8 mouse cellular contexts compared by ENCODE assay signal in genomic region chr19:5728631-5729443, GRCm38 (mm10). TPM values are rescaled to one million over a fixed set of nuclear protein-coding genes. Genes with fewer than 3 reads are reported as not detected.
DNase-seq lines count a peak whose midpoint lies in the region; ATAC-seq and TF ChIP-seq lines count a peak whose summit lies in the region.

No protein-coding gene starts in this region.

- TF ChIP-seq CTCF in lung, embryonic 14.5 days (IDR thresholded peaks at IDR 0.05; ENCODE audit: low read depth) = no peak

- no peaks in the 10 kb centered on the region for H3K9me3 ChIP-seq in ES-E14 (ENCODE audit: control insufficient read depth, insufficient read depth, low read depth, low read length)
- H3K9me3 ChIP-seq in heart, embryonic 12.5 days (replicated peaks) = no peaks in the 10 kb centered on the region
- H3K9me3 ChIP-seq in lung, embryonic 14.5 days (ENCODE audit: low read depth, low read length) = no peaks in the 10 kb centered on the region

- H3K27ac ChIP-seq in ES-E14 (ENCODE audit: insufficient read depth, low read depth, low read length, poor library complexity, severe bottlenecking) = no peak overlapping the region
- H3K27ac ChIP-seq in heart, embryonic 12.5 days (ENCODE audit: poor library complexity, severe bottlenecking) = peak overlapping the region; percentile 81
- H3K27ac ChIP-seq in lung, embryonic 14.5 days (ENCODE audit: low read depth) = peak overlapping the region; percentile 81

- peaks cover 2 to 35% of the 10 kb centered on the region in 2 experiments; a peak in 2 of 4 replicates for H3K4me1 ChIP-seq in ES-E14 (ENCODE audit: control insufficient read depth in 2 of 2, insufficient read depth in 2 of 2, low read length in 2 of 2, poor library complexity in 1 of 2)
- H3K4me1 ChIP-seq in heart, embryonic 12.5 days (replicated peaks) = peaks cover 64% of the 10 kb centered on the region
- peaks cover 38% of the 10 kb centered on the region for H3K4me1 ChIP-seq in lung, embryonic 14.5 days (ENCODE audit: insufficient read depth)

- H3K4me2 ChIP-seq in heart, embryonic 12.5 days = peak overlapping the region; percentile 89
- peak overlapping the region; percentile 92 for H3K4me2 ChIP-seq in lung, embryonic 14.5 days

- 9% methylated on average over 37 of the region's 37 CpGs for WGBS in heart, embryonic 12.5 days
- WGBS in lung, embryonic 14.5 days = 6% methylated on average over 37 of the region's 37 CpGs

- peak overlapping the region; percentile 68 to 87 for H3K4me3 ChIP-seq in ES-E14 (ENCODE audit: insufficient read depth in 1 of 2, low read depth in 1 of 2, low read length in 2 of 2, poor library complexity in 1 of 2, severe bottlenecking in 1 of 2)
- peak overlapping the region; percentile 80 for H3K4me3 ChIP-seq in heart, embryonic 12.5 days
- peak overlapping the region; percentile 83 for H3K4me3 ChIP-seq in lung, embryonic 14.5 days (ENCODE audit: low read depth, low read length)

- DNase-seq in 416B (ENCODE audit: low read depth) (peak; percentile 38), ES-E14 (ENCODE audit: low read depth, low spot score) (no peak)
- DNase-seq in embryo, embryonic 11 days = peak; percentile 76
- peak; percentile 84 for DNase-seq in kidney, postnatal 10 days
- DNase-seq in lung, embryonic 14.5 days = peak; percentile 78
- peak; percentile 81 to 82 for DNase-seq in right cerebral cortex, postnatal 10 days (ENCODE audit: low spot score in 2 of 2)

- no peaks in the 10 kb centered on the region for H3K27me3 ChIP-seq in heart, embryonic 12.5 days (replicated peaks)
- H3K27me3 ChIP-seq in lung, embryonic 14.5 days (ENCODE audit: insufficient read depth, low read length) = no peaks in the 10 kb centered on the region

- ATAC-seq in heart, embryonic 12.5 days (ENCODE audit: insufficient number of reproducible peaks, low FRiP score) = no peak
- ATAC-seq in lung, embryonic 14.5 days (ENCODE audit: insufficient read depth) = peak; percentile 22
- ATAC-seq in activated CD4-positive, CD25-positive, alpha-beta regulatory T cell, adult 4 months = no peak

- H3K9ac ChIP-seq in ES-E14 (ENCODE audit: insufficient read depth, low read depth, low read length, poor library complexity, severe bottlenecking) = peak overlapping the region; percentile 89
- peak overlapping the region; percentile 89 for H3K9ac ChIP-seq in heart, embryonic 12.5 days
- peak overlapping the region; percentile 91 for H3K9ac ChIP-seq in lung, embryonic 14.5 days

- in situ Hi-C loops in ES-E14 (cut with MboI; ENCODE audit: low sequenced_read_pairs in 2 of 2, unreplicated experiment in 2 of 2) = no loop called here

- H3K36me3 ChIP-seq in ES-E14 (ENCODE audit: control insufficient read depth, insufficient read depth, low read length, poor library complexity, severe bottlenecking) = peaks cover 8% of the 10 kb centered on the region
- H3K36me3 ChIP-seq in heart, embryonic 12.5 days = peaks cover 9% of the 10 kb centered on the region
- peaks cover 21% of the 10 kb centered on the region; the same call in 1 of the 2 replicates for H3K36me3 ChIP-seq in lung, embryonic 14.5 days (ENCODE audit: insufficient read depth)

TF ChIP-seq in ES-E14, 5 proteins besides CTCF, POLR2A, EP300 and RAD21:
- TF ChIP-seq MAFK (IDR thresholded peaks at IDR 0.05; ENCODE audit: insufficient read depth, low read depth, low read length) (no peak), CHD2 (IDR thresholded peaks at IDR 0.05; ENCODE audit: low read depth, low read length) (no peak), ZC3H11A (IDR thresholded peaks at IDR 0.05; ENCODE audit: borderline replicate concordance, low read depth, low read length) (no peak), ZNF384 (IDR thresholded peaks at IDR 0.05; ENCODE audit: low read depth, low read length) (no peak), HCFC1 (IDR thresholded peaks at IDR 0.05; ENCODE audit: borderline replicate concordance, insufficient read depth, low read length) (no peak)

RNA-seq across cellular contexts. Expression of gene Fam89b, which starts 0.6 kb away (rescaled TPM):
- total RNA-seq in ES-E14 (2012; rRNA removed) = 12.3 and 16.4 TPM in 2 replicates
- 78.9 and 81.3 TPM in 2 replicates for polyA plus RNA-seq in heart, embryonic 12.5 days (2016; fragmentation: Nextera tagmentation; extraction: Ambion mirVana)
- 108 and 116 TPM in 2 replicates for polyA plus RNA-seq in lung, embryonic 14.5 days (2014; fragmentation: Nextera tagmentation; extraction: Ambion mirVana)
- 10 to 100 TPM; 20.1 to 44.7 TPM for polyA plus RNA-seq in activated CD4-positive, CD25-positive, alpha-beta regulatory T cell, adult 4 months (2017; shearing (Covaris generic))

RNA-seq across cellular contexts. Expression of gene Ehbp1l1, which starts 2.7 kb away (rescaled TPM):
- 9.0 and 16.4 TPM in 2 replicates for total RNA-seq in ES-E14 (2012; rRNA removed)
- 121 and 123 TPM in 2 replicates for polyA plus RNA-seq in heart, embryonic 12.5 days (2016; fragmentation: Nextera tagmentation; extraction: Ambion mirVana)
- 15.5 and 17.4 TPM in 2 replicates for polyA plus RNA-seq in lung, embryonic 14.5 days (2014; fragmentation: Nextera tagmentation; extraction: Ambion mirVana)
- 10 to 100 TPM; 16.5 to 26.4 TPM for polyA plus RNA-seq in activated CD4-positive, CD25-positive, alpha-beta regulatory T cell, adult 4 months (2017; shearing (Covaris generic))

RNA-seq across cellular contexts. Expression of gene Ltbp3, which starts 11.9 kb away (rescaled TPM):
- 7.0 and 7.8 TPM in 2 replicates for total RNA-seq in ES-E14 (2012; rRNA removed)
- 24.3 and 27.7 TPM in 2 replicates for polyA plus RNA-seq in heart, embryonic 12.5 days (2016; fragmentation: Nextera tagmentation; extraction: Ambion mirVana)
- polyA plus RNA-seq in lung, embryonic 14.5 days (2014; fragmentation: Nextera tagmentation; extraction: Ambion mirVana) = 51.8 and 55.9 TPM in 2 replicates
- polyA plus RNA-seq in activated CD4-positive, CD25-positive, alpha-beta regulatory T cell, adult 4 months (2017; shearing (Covaris generic)) = not detected

RNA-seq across cellular contexts. Expression of gene Kcnk7, which starts 24.7 kb away (rescaled TPM):
- 0.63 and 0.67 TPM in 2 replicates for total RNA-seq in ES-E14 (2012; rRNA removed)
- 0.17 TPM in 1 of 2 replicates, not detected in the other for polyA plus RNA-seq in heart, embryonic 12.5 days (2016; fragmentation: Nextera tagmentation; extraction: Ambion mirVana)
- 0.32 and 0.47 TPM in 2 replicates for polyA plus RNA-seq in lung, embryonic 14.5 days (2014; fragmentation: Nextera tagmentation; extraction: Ambion mirVana)
- 1 to 10 TPM; 1.5 to 2.8 TPM for polyA plus RNA-seq in activated CD4-positive, CD25-positive, alpha-beta regulatory T cell, adult 4 months (2017; shearing (Covaris generic))

RNA-seq across cellular contexts. Expression of gene Pcnx3, which starts 40.1 kb away (rescaled TPM):
- total RNA-seq in ES-E14 (2012; rRNA removed) = 63.9 and 98.9 TPM in 2 replicates
- polyA plus RNA-seq in heart, embryonic 12.5 days (2016; fragmentation: Nextera tagmentation; extraction: Ambion mirVana) = 22.0 and 22.3 TPM in 2 replicates
- polyA plus RNA-seq in lung, embryonic 14.5 days (2014; fragmentation: Nextera tagmentation; extraction: Ambion mirVana) = 28.4 and 35.2 TPM in 2 replicates
- polyA plus RNA-seq in activated CD4-positive, CD25-positive, alpha-beta regulatory T cell, adult 4 months (2017; shearing (Covaris generic)) = 10 to 100 TPM; 20.6 to 21.7 TPM

Comparison
In these comparisons a context has a peak if more than half of its experiments do, and no peak if none do; other contexts are left out.
1. RNA of gene Ltbp3, which starts 11.9 kb away (polyA plus RNA-seq): 51.8 to 55.9 TPM in lung, embryonic 14.5 days and 24.3 to 27.7 TPM in heart, embryonic 12.5 days; not detected in activated CD4-positive, CD25-positive, alpha-beta regulatory T cell, adult 4 months; every median in the first group is over 10 times any median in the second.
2. Peak in every context shown above with its lines, with median percentiles within 50 percentile points of each other: H3K4me3 ChIP-seq and H3K9ac ChIP-seq.